ENCODE assay signal across 8 mouse cellular contexts in genomic region chr1:189756306-189757053, GRCm38 (mm10). TPM values are rescaled to one million over a fixed set of nuclear protein-coding genes. Genes with fewer than 3 reads are reported as not detected.
DNase-seq lines count a peak whose midpoint lies in the region; ATAC-seq and TF ChIP-seq lines count a peak whose summit lies in the region.
"Had no signal": no experiment of that assay in that cellular context is flagged by ENCODE, and none has a peak within 500 bp of the region (broad histone marks: within the 10 kb centered on the region; RNA-seq: fewer than 3 reads in every experiment).

No protein-coding gene starts in this region.

- no peaks in the 10 kb centered on the region; the same call in 1 of the 2 replicates for H3K4me1 ChIP-seq in forebrain, embryonic 14.5 days (ENCODE audit: control insufficient read depth, insufficient read depth, low read length)
- peaks cover 76% of the 10 kb centered on the region for H3K4me1 ChIP-seq in kidney, embryonic 15.5 days
- H3K4me1 ChIP-seq in lung, embryonic 15.5 days: peaks cover 22% of the 10 kb centered on the region
- peaks cover 17% of the 10 kb centered on the region for H3K4me1 ChIP-seq in stomach, embryonic 14.5 days (ENCODE audit: control insufficient read depth, insufficient read depth, low read length)

- 41% methylated on average over 19 of the region's 19 CpGs for WGBS in forebrain, embryonic 14.5 days
- 21% methylated on average over 19 of the region's 19 CpGs for WGBS in kidney, embryonic 15.5 days
- 31% methylated on average over 19 of the region's 19 CpGs for whole genome bisulfite sequencing in lung, embryonic 15.5 days
- WGBS in stomach, embryonic 14.5 days: 30% methylated on average over 19 of the region's 19 CpGs

- no peaks in the 10 kb centered on the region for H3K9me3 ChIP-seq in forebrain, embryonic 14.5 days (replicated peaks; ENCODE audit: control insufficient read depth, low read length)
- H3K9me3 ChIP-seq in kidney, embryonic 15.5 days (replicated peaks): no peaks in the 10 kb centered on the region
- H3K9me3 ChIP-seq in lung, embryonic 15.5 days: no peaks in the 10 kb centered on the region
- no peaks in the 10 kb centered on the region for H3K9me3 ChIP-seq in stomach, embryonic 14.5 days (ENCODE audit: control insufficient read depth, low read depth, low read length)

- H3K36me3 ChIP-seq in forebrain, embryonic 14.5 days (ENCODE audit: control insufficient read depth, insufficient read depth, low read length): no peaks in the 10 kb centered on the region
- 0 out of 2 replicates have a peak, but pooled peaks cover 5% of the 10 kb centered on the region for H3K36me3 ChIP-seq in kidney, embryonic 15.5 days
- no peaks in the 10 kb centered on the region for H3K36me3 ChIP-seq in lung, embryonic 15.5 days
- no peaks in the 10 kb centered on the region for H3K36me3 ChIP-seq in stomach, embryonic 14.5 days (ENCODE audit: control insufficient read depth, insufficient read depth, low read length)

- ATAC-seq in forebrain, embryonic 14.5 days: peak; percentile 58; the same call in 1 of the 2 replicates
- peak; percentile 71 for ATAC-seq in kidney, embryonic 15.5 days (replicated peaks; ENCODE audit: low FRiP score)
- ATAC-seq in lung, embryonic 15.5 days (ENCODE audit: borderline replicate concordance, extremely low read depth, low FRiP score, low TSS enrichment): no peak
- peak; percentile 11; the same call in 1 of the 2 replicates for ATAC-seq in stomach, embryonic 14.5 days (ENCODE audit: insufficient number of reproducible peaks, insufficient read depth, low FRiP score, low read depth)

- no peak overlapping the region for H3K27ac ChIP-seq in forebrain, embryonic 14.5 days (ENCODE audit: low read depth, low read length)
- H3K27ac ChIP-seq in kidney, embryonic 15.5 days: peak overlapping the region; percentile 84
- H3K27ac ChIP-seq in lung, embryonic 15.5 days: peak overlapping the region; percentile 31; the same call in 1 of the 2 replicates
- H3K27ac ChIP-seq in stomach, embryonic 14.5 days (ENCODE audit: low read length): peak overlapping the region; percentile 15; the same call in 1 of the 2 replicates

- no peak overlapping the region for H3K9ac ChIP-seq in forebrain, embryonic 14.5 days (ENCODE audit: low read length)
- no peak overlapping the region for H3K9ac ChIP-seq in kidney, embryonic 15.5 days
- no peak overlapping the region for H3K9ac ChIP-seq in lung, embryonic 15.5 days
- no peak overlapping the region for H3K9ac ChIP-seq in stomach, embryonic 14.5 days (replicated peaks; ENCODE audit: low read depth, low read length)

- DNase-seq in brain, embryonic 14.5 days (ENCODE audit: low read depth): peak; percentile 79
- peak; percentile 29 for DNase-seq in cerebellum, adult 11-12 months
- peak; percentile 71 for DNase-seq in forebrain, embryonic 14.5 days (ENCODE audit: low spot score)
- DNase-seq in thymus, adult 18-20 months: no peak

- no peak for TF ChIP-seq CTCF in brain, embryonic 14.5 days (IDR thresholded peaks at IDR 0.05; ENCODE audit: borderline replicate concordance, extremely low read depth, insufficient read depth, insufficient read length)

- H3K4me3 ChIP-seq in forebrain, embryonic 14.5 days (ENCODE audit: low read depth, low read length): no peak overlapping the region
- no peak overlapping the region for H3K4me3 ChIP-seq in kidney, embryonic 15.5 days (replicated peaks)
- H3K4me3 ChIP-seq in lung, embryonic 15.5 days: no peak overlapping the region
- no peak overlapping the region for H3K4me3 ChIP-seq in stomach, embryonic 14.5 days (ENCODE audit: low read depth, low read length)
- H3K4me3 ChIP-seq: myocyte had no signal

- TF ChIP-seq POLR2A in brain, embryonic 14.5 days (IDR thresholded peaks at IDR 0.05; ENCODE audit: borderline replicate concordance, extremely low read depth, insufficient read depth, insufficient read length, poor library complexity, severe bottlenecking): no peak

- no peaks in the 10 kb centered on the region for H3K27me3 ChIP-seq in forebrain, embryonic 14.5 days (replicated peaks; ENCODE audit: control insufficient read depth, insufficient read depth, low read length)
- no peaks in the 10 kb centered on the region for H3K27me3 ChIP-seq in kidney, embryonic 15.5 days
- no peaks in the 10 kb centered on the region for H3K27me3 ChIP-seq in lung, embryonic 15.5 days
- H3K27me3 ChIP-seq in stomach, embryonic 14.5 days (ENCODE audit: control insufficient read depth, insufficient read depth, low read length): no peaks in the 10 kb centered on the region

- H3K4me2 ChIP-seq in forebrain, embryonic 14.5 days (ENCODE audit: low read length): no peak overlapping the region
- peak overlapping the region; percentile 30 for H3K4me2 ChIP-seq in kidney, embryonic 15.5 days
- H3K4me2 ChIP-seq in lung, embryonic 15.5 days: 0 out of 2 replicates have a peak overlapping the region, but pooled peaks have one; percentile 2
- H3K4me2 ChIP-seq in stomach, embryonic 14.5 days (replicated peaks; ENCODE audit: low read depth, low read length): peak overlapping the region; percentile 14; the same call in 1 of the 2 replicates

RNA-seq across cellular contexts. Expression of gene Ptpn14, which starts 28.4 kb away (rescaled TPM):
- polyA plus RNA-seq in brain, embryonic 14.5 days (2012; rRNA removed): 2.4 and 4.9 TPM in 2 replicates
- polyA plus RNA-seq in forebrain, embryonic 14.5 days (2014; fragmentation: Nextera tagmentation; extraction: Ambion mirVana): 1.1 and 1.7 TPM in 2 replicates
- 17.1 and 17.3 TPM in 2 replicates for polyA plus RNA-seq in kidney, embryonic 15.5 days (2015; fragmentation: Nextera tagmentation; extraction: Ambion mirVana)
- 8.3 and 8.6 TPM in 2 replicates for polyA plus RNA-seq in lung, embryonic 15.5 days (2015; fragmentation: Nextera tagmentation; extraction: Ambion mirVana)
- 11.2 and 14.3 TPM in 2 replicates for polyA plus RNA-seq in stomach, embryonic 14.5 days (2014; fragmentation: Nextera tagmentation; extraction: Ambion mirVana)

Comparison
In these comparisons a context has a peak if more than half of its experiments do, and no peak if none do; other contexts are left out.
1. DNase-seq: peak in brain, embryonic 14.5 days (single experiment), cerebellum, adult 11-12 months (single experiment) and forebrain, embryonic 14.5 days (single experiment); none in thymus, adult 18-20 months (0 of 2).